Mouse (Mus musculus) cerebellum, postnatal 36 days (tissue): Measurements from ENCODE around the gene Szrd1.
A peak's percentile ranks its signal among the peaks of the same experiment; 100 is the strongest.

ENCODE experiments used
- DNase-seq, 2 experiments: peaks; one replicate each; pipeline ENCODE4 v3.0.0; 2021 to 2022; ENCODE audit warnings: mixed read lengths in 2 of 2

Gene Szrd1

GRCm38 (mm10) chr4:141139116-141139970, at the start of gene Szrd1:
Gene Szrd1, minus strand, starts transcription at chr4:141139775.
- DNase-seq, result peak; percentile 98 to 100

DNA sequence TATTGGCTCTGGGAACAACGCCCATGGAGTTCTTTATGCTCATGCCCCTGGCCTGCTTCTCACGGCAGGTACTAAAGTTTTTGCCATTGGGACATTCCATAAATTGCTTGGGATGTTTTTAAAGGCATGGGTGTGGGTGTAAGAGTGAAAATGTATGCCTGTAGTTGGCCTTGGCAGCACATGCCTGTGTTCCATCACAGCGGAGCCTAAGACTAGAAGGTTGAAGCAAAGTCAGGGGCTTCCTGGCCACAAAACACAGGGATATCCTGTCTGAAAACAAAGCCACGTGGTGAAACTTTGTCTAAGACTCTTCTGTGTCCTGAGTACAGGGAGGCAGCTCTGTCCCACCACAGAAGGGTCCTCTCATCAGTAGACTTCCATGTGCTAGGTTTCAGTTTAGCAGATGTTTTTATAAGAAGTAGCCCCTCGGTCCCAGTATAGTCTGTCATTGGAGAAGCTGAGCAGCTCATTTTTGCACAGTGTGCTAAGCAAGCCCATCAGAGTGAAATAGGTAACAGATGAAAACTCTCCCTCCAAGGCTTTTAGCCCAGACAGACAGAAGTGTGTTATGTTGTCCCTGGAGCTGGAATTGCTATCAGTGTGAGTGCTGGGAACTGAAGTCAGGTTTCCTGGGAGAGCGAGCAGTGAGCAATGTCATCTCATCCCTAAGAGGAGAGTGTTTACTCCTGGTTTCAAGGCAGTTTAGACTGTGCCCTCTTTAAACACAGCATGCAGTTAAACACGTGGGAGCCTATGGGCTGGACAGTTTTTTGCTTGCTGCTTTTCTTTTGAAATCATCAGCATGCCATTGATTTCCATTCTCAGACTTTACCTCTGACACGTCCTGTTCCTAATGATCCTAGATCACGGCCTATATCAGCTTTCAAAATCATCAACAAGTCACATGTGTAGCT, 47.6 kb upstream of the Szrd1 start:
- no peak for DNase-seq

GRCm38 (mm10) chr4:141184426-141184825, 44.9 kb upstream of the Szrd1 start:
- DNase-seq, result no peak

GRCm38 (mm10) chr4:141183932-141184331, 44.4 kb upstream of the Szrd1 start:
- DNase-seq, result no peak

DNA sequence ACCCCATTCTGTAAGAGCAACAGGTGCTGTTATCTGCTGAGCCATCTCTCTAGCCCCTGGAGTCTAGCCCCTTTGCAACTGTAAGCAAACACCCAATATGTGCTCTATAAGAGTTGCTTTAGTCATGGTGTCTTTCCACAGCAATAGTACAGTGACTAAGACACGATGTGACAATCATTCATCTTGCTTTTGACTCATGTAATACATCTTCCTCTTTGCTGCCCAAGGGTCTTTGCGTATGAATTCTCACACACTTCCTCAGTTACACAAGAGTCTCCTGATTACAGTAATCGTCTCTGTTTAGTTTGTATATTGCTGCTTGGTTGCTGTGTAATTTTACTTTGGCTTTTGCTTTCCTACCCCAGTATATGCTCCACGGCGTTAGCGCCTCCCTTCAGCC, 42.4 kb upstream of the Szrd1 start:
- DNase-seq, result no peak

DNA sequence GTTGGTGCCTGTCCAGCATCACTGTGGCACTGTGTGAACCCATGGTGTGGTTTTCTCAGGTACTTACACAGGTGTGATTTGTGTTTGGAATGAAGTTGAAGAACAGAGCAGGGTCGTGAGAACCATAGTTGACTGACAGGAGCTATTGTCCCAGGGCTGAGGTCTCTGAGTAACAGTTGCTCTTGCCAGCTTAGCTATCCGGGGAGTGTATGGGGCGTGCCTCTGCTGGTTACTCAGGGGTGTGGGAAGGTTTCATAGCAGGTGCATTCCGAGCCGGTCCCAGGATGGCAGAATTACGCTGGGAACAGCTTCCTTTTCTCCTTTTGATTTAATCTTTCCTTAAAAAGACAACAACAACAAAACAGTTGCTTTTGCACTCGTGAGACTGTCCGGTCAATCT, 41.3 kb upstream of the Szrd1 start:
- no peak for DNase-seq

GRCm38 (mm10) chr4:141178500-141178899, 38.9 kb upstream of the Szrd1 start:
- DNase-seq, result no peak

- DNase-seq, result no peak
These were observed 36.8 kb upstream of the Szrd1 start for GRCm38 (mm10) chr4:141176328-141176838.

- no peak for DNase-seq
These were observed 36.2 kb upstream of the Szrd1 start for GRCm38 (mm10) chr4:141175783-141176182.

GRCm38 (mm10) chr4:141172121-141172520, 32.5 kb upstream of the Szrd1 start:
- no peak for DNase-seq

- no peak for DNase-seq
These were observed 27.6 kb upstream of the Szrd1 start for GRCm38 (mm10) chr4:141167156-141167555.

DNA sequence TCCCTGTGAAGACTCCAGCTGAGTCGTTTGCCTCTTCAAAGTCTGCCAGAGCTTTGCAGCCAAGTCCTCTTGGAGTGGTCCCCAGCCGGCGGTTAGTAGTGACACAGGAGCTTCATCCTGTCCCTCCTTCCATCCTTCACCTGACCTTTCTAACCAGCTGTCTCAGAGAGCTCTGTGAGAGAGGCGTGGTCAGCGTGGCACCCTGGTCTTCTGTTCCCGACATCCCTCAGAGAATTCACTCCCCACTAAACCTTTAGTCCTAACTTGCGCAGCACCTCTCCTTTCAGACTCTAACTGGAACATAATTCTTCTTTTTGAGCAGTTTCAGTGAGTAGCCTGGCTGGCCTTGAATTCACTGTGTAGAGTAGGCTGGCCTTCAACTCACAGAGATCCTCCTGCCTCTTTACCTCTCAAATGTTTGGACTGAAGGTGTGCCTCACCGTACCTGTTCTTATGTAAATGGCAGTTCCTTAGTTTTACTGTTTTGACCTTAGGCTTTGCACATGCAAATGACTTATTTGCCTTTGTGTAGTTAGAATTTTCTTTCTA, 26.2 kb upstream of the Szrd1 start:
- DNase-seq, result no peak

GRCm38 (mm10) chr4:141163729-141164128, 24.2 kb upstream of the Szrd1 start:
- DNase-seq, result no peak

DNA sequence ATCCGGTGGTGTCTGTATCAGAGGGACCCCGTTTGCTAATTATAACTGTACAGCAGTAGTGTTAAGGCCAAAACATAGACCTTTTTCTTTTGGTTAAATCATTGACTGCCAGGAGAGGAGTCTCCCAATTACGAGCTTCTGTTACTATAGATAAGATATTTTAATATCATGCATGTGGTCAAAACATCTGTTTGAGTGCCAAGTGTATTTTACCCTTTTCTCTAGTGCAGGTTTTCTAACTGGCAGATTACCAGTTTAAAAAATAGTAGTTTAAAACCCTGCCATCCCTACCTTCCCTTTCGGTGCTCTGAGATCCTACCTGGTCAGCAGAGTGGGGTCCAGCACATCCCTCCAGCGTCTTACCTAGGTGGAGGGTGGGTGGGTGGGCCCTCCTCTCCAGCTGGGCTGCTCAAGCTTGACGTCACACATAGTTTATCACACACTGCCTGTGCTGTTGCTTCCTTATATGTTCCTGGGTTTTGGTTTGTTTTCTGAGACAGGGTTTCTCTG, 22.2 kb upstream of the Szrd1 start:
- DNase-seq, result no peak

GRCm38 (mm10) chr4:141160193-141160592, 20.6 kb upstream of the Szrd1 start:
- DNase-seq, result no peak

DNA sequence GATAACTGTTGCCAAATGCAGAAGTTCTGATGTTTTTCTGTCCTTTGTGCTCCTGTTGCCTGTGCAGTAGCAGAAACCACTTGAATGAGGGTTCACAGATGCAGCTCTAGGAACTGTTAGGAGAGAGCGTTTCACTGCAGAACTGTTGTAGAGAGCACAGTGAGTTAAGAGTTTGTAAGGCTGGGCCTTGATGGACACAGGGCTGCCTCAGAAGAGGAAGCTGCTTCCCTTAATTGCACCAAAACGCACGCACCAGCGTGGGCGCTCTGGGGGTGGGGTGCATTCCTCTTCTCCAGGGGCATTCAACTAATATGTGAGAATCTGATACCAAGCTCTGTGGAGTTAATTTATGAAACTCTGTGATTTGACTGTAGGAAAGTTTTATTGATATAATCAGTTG, 20.1 kb upstream of the Szrd1 start:
- DNase-seq, result no peak

- DNase-seq, result no peak
These were observed 19.5 kb upstream of the Szrd1 start for GRCm38 (mm10) chr4:141159093-141159492.

- DNase-seq, result no peak
These were observed 19.0 kb upstream of the Szrd1 start for GRCm38 (mm10) chr4:141158609-141159008.

DNA sequence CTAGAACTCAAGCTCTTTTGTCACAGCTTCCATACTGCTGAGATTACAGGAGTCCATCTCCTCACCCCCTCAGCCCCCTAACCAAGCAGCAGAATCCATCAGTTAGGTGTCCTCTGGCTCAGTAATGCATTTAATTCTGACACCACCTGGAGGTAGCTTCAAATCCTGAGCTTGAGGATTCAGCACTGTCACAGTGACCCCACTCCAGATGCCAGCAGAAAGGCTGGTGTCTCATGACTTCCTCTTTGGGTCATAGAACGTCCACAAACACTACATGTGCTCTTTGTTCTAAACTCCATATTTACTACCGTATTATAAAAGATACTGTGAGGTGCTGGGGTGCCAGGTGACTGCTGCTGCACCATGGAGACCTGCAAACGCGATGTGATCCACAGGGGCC, 17.9 kb upstream of the Szrd1 start:
- no peak for DNase-seq

DNA sequence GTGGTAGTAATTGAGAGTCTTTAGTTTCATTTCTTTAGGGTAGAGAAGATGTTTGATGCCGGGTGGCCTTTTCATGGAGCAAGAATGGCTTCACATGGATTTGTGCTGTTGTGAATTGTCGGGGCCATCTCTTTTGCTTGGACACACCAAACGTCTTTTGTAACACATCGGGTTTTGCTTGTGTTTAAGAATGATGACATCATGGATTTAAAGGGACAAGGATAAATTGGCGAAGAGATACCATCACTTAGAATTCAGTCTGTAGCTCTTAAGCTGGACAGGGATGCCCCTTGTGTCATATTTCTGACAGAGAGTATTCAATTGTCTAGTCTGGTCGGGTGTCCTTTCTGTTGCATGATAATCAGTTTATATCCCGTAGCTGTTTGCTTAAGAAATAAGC, 9.5 kb upstream of the Szrd1 start:
- no peak for DNase-seq

DNA sequence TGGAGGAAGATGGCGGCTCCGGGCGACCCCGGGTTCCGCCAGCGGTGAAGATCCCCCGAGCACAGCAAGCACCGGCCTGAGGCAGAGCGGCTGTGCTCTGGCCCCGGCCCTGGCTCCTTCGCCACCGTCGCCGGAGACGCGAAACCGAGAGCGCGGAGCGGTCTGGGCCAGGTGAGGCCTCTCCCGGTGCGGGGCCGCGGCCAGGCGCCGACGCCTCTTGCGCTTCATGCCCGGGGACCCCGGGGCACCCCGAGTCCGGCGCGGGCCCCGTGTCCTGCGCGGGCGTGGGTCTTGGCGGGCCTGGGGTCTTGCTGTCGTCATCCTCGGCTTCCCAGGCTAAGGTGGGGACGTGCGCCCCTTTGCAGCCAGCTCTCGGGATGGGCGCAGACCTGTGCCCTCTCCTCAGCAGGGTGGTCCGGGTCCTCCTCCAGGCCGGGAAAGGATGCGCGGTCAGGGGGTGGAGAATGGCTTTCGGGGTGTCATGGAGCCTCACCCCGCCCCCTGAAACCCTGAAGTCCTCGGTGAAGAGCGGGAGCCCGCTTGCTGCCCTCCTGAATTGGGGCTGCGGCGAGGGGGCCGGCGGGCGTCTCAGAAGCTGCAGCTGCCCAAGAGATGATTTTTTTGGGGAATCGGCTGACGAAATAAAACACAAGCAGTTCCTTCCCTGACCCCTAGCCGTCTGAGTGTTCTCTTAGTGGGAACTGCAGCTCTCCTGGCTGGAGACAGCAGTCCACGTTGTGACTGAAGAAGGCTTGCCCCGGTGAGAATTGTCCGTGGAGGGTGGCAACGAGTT, 8.6 kb upstream of the Szrd1 start:
- peak in 1 of 2 experiments; percentile 34 for DNase-seq
